Mouse (Mus musculus): ENCODE results near the gene Il1r2. TPM values are rescaled to one million over a fixed set of nuclear protein-coding genes. Genes with fewer than 3 reads are reported as not detected.

The Il1r2 gene
- total RNA-seq, 2 experiments from 2014 or later: not detected

DNA sequence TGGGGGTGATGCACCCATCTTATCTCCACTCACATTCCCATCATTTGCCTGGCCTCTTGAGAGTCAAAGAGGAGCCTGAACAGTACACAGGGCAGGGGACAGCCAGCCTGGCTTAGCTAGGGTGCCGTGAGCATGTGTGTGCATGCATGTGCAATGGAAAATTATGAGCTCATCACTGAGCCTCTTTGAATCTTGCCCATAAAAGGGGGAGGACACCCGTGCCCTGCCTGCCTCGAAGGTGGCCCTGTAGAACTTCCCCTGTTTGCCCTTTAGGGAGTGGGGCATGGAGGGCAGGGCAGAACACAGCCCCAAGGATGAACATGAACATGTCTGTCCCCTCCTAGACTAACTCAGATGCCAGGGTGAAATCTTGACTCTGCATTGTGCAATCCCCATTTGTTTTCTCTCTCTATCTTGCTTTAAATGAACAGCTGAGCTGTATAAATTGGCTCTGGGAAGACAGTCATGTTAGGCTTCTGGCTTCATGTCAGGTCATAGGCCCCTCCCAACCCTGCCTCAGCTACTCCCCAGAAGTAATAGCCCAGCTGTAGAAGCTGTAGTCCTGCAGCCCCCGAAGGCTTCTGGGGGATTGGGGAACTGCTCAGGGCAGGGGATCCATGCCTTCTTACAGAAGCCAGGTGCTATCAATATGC lies 14.6 kb upstream of the Il1r2 start:
- peak; percentile 38 for DNase-seq
- intact Hi-C loops (cut with DNase I): no loop called here

DNA sequence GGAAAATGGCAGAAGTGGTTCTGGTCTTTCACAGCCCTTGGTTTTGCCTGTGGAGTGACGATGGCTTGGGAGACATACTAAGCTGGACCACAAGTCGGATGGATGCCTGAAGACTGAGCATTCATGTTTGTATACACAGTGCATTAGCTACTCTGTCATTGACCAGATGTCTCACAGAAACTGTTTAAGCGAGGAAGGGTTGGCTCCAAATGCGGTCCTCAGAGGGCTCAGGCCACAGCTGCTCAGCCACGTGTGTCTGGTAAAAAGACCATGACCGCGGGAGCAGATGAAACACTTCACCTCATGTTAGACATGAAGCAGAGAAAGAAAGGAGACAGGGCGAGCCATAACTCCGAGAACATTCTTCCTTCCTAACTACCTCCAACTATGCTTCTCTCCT lies 12.5 kb upstream of the Il1r2 start:
- DNase-seq: peak; percentile 48 to 50
- intact Hi-C loops (cut with DNase I): no loop called here

DNA sequence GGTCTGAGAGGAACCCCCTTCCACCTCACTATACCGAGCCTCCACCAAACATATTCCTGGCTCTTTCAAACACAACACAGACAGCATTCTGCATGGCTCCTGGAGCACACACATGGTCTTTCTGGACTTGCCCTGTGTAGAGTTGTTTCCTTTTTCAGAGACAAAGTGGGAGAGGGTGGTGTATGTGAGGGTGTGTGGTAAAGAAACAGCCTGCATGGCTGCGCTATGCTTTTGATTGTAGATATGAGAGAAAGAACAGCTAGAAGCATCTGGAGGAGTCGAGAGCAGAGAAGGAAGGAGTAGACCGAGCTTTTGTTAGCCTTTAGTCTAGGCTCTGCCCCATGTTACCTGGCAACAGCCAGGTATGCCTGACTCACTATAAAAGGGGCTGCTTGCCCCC lies 10.5 kb upstream of the Il1r2 start:
- intact Hi-C loops (cut with DNase I): no loop called here
- no peak for DNase-seq

DNA sequence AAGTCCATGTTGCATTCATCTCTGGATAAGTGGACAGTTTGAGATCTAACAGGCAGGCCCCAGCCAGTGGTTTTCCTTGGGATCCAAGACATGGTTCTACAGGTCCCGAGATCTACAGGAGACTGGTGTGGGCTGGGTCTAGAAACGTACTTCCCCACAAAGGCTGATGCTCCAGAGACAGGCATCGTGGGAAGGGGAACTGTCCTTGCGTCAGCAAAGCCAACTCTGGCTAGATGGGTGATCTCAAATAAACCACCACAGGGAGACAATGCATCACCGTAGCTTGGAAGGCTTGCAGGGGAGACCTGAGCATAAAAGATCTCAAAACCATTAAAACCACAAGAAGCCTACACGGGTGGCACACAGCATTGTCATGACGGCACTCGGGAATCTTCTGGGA lies 9.4 kb upstream of the Il1r2 start:
- DNase-seq: no peak
- intact Hi-C loops (cut with DNase I): no loop called here

DNA sequence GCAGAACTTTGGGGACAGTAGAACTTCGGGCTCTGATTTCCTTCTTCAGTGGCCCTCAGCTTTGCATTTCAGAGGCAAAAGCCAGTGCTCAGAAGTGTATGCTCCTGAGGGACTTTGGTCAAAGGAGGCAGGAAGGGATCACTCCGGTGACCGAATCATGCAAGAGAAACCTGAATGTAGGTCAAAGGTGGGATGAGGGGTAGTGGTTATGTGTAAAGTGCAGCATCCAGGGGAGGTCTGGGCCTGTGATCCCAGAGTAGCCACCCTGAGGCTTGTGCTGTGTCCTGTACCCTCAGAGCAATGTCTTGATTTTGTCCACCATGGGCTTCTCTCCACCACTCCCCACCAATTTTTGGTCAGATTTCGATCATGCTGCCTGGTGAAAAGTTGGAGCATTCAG lies 1.3 kb upstream of the Il1r2 start:
- intact Hi-C loops (cut with DNase I): no loop called here

DNA sequence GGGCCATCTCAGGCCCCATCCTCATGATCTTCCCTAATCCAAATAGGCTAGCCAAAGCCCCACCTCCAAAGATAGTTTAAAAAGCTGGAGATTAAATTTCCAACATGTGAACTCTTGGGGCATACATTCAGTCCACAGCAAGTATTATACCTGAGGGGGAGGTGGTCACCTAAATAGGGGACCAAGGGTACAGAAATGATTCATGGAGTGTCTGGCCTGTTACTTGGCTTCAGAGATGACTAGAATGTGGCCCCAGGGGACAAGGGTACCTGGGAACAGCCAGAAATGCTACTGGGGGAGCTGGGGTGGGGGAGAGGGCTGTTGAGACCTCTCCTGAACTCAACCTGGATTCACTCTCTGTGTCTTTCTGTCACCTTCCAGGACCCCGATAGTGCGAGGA lies 3.4 kb downstream of the Il1r2 start:
- intact Hi-C loops (cut with DNase I): no loop called here
- DNase-seq: no peak

More for the DNA sequence above, 1.3 kb upstream of the Il1r2 start:
- no peak for DNase-seq

DNA sequence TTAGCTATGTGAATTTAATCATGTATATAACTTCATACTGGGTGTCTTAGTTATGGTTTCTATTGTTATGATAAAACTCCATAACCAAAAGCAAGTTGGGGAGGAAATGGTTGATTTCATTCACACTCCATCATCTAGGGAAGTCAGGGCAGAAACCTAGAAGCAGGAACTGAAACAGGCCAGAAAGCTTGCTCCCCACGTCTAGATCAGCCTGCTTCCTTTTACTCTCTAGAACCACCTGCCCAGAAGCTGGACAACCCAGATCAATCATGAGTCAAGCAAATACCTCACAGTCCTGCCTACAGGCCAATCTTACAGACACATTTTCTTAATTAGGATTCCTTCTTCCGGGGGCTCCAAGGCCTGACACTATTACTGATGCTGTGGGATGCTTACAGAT lies 7.2 kb downstream of the Il1r2 start:
- DNase-seq: no peak
- intact Hi-C loops (cut with DNase I): no loop called here

DNA sequence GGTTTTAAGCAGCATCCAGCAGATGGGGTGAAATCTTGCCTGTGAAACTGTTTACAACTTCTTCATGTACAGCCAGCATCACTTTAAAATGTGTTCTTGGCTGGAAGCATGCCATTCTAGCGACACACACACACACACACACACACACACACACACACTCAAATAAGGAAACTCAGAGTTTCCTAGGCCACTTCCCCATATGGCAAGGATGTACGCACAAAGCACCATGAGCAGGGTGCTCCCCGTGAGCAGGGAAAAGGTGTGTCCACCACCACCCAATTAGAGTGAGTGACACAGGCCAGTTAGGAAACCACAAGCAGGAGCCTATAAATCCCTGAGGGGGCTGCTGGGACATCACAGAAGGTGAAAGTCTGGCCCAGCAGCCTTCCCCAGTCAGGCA lies 10.5 kb downstream of the Il1r2 start:
- DNase-seq: no peak
- intact Hi-C loops (cut with DNase I): no loop called here

DNA sequence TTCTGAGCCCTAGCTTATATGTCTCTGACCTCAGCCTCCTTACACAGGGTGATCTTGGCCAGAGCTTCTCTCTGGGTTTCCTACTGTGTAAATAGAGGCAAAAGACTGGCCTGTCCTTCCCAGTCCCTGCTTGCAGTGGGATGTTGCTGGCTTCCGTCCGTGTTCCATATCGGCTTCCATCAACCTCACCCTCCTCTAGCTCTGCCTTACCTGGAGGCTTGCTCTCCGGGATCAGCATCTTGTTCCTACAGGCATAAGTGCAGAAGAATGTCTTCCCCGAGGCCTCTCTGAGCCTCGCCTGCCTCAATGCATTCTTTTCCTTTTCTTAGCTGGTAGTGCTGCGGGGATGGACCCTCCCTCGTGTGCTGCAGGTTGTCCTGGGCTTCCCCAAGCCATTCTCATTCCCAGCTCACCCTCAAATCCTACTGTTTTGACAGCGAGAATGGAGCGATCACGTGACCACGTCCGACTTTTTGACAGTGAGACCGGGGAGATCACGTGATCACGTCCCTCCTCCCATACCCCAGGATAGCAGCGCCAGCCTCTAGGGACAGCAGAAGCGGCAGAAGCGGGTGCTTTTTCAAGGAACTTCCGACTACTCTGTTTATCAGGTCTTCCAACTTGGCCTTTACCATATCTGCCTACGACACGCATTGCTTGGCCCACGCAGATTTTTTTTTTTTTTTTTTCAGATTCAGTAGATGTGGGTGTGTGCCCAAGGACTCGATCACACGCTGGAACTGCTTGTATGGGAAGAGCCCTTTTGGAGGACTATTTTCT lies 11.7 kb downstream of the Il1r2 start:
- peak; percentile 56 to 72 for DNase-seq
- intact Hi-C loops (cut with DNase I): no loop called here

DNA sequence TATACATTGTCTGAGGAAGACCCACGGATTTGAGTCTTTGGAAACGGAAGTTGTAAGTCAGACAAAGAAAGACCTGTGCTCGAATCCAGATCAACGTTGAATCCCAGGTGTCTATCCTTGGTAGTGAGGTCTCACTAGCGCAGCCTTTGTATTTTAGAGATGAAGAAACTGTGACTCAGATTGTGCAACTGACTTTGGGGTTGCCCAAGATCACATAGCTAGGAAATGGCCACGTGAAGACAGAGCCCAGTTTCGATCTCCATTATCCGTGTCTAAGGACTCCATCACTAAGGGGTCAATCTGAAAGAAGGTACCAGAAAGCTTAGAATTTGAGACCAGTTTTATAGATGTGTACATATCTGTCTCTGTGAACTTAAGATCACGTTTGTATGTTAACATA lies 17.3 kb downstream of the Il1r2 start:
- intact Hi-C loops (cut with DNase I): no loop called here
- DNase-seq: no peak

DNA sequence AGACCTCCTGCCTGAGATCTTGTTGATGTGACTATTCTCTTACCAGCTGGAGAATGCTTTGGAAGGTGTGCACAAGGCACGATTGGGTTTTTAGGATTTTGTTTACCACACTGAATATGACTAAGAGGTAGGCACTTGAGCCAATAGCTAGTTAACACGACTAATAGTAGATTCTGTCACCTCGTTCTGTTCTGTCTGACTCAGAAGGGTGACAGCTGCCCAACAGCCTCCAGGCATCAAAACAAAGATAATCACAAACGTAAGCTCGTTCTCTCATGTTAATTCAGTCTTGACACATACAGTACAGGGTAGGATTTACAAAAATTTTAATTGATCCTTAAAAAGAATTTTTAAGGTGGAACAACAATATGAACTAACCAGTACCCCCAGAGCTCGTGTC lies 18.7 kb downstream of the Il1r2 start:
- intact Hi-C loops (cut with DNase I): no loop called here
- no peak for DNase-seq

DNA sequence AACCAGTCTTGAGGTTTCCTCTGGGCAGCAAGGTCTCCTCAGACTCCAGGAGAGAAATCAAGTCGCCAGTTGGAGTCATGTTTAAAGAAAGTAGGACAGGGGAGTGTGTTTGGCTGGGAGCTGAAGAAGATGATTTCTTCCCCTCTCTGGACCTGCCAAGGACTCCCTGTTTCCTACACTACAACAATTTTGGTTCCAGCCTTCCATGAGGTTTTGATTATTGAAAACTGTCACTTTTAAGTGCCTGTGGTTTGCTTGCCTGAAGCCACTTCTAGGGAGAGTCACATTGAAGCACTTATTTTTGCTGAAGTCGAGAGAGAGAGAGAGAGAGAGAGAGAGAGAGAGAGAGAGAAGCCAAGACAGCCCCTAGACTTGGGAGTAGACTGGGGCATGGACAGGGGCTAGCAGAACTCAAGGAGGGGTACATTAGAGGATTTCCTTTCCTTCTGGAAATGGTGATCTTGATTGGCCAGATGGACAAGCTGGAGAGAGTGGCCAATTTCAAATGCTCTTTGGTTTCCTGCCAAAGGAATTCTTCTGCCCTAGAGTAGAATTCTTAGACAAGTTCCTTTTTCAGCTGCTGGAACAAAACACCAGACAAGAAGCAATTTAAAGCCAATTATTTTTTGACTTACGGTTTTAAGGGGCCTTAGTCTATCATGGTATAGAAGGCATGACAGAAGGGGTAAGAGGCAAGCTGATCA lies 20.9 kb downstream of the Il1r2 start:
- peak in 1 of 2 experiments; percentile 10 for DNase-seq

DNA sequence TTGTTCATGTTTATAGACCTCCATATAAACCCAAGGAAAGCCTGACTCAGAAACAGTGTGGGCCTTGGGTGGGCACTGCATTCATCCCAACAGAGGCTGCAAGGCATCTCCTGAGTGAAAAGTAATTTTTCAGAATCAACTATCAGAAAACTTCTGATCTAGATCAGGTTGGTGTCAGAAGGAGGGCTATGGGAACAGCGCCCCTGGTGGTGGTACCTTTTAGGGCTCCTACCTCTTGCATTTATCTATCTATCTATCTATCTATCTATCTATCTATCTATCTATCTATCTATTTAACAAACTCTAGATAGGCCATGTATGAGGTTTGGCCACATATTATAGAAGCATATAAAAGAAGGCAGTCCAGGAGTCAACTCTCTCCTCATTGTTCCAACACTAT lies 21.7 kb downstream of the Il1r2 start:
- no peak for DNase-seq

More for the DNA sequence above, 20.9 kb downstream of the Il1r2 start:
- intact Hi-C loops (cut with DNase I): no loop called here

DNA sequence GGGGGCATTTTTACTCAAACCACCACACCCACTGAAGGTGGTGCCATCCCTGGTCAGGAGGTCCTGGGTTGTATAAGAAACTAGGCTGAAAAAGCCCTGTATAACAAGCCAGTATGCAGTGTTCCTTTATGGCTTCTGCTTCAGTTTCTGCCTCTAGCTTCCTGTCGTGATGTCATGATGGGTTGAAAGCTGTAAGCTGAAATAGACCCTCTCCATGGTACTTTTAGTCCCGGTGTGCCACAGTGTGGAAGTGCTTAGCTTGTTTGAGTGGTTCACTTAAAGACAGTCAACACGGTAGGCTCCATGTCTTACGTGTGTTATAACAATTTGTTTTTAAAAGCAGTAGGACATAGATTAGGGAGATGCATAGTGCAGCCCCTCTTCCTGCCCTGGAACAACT lies 32.4 kb downstream of the Il1r2 start:
- DNase-seq: no peak
- intact Hi-C loops (cut with DNase I): no loop called here

More for the DNA sequence above, 21.7 kb downstream of the Il1r2 start:
- intact Hi-C loops (cut with DNase I): no loop called here

DNA sequence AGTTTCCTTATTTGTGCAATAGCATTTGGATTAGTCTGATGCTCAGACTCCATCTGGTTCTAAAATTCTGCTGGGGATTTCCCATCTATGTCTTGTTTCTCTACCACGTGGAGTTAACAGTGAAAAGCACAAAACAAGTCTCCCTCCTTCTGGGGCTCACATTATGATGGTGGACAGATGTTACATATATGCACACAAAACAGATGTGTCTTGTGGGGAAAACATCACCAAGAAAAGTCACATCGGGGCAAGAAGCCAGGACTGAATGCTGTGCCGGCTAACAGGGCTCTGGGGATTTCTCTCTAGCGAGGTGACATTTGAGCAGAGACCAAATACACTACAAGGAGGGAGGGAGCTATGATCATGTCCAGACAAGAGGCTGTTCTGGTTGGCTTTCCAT lies 32.8 kb downstream of the Il1r2 start:
- DNase-seq: peak; percentile 55 to 58
- intact Hi-C loops (cut with DNase I): no loop called here

DNA sequence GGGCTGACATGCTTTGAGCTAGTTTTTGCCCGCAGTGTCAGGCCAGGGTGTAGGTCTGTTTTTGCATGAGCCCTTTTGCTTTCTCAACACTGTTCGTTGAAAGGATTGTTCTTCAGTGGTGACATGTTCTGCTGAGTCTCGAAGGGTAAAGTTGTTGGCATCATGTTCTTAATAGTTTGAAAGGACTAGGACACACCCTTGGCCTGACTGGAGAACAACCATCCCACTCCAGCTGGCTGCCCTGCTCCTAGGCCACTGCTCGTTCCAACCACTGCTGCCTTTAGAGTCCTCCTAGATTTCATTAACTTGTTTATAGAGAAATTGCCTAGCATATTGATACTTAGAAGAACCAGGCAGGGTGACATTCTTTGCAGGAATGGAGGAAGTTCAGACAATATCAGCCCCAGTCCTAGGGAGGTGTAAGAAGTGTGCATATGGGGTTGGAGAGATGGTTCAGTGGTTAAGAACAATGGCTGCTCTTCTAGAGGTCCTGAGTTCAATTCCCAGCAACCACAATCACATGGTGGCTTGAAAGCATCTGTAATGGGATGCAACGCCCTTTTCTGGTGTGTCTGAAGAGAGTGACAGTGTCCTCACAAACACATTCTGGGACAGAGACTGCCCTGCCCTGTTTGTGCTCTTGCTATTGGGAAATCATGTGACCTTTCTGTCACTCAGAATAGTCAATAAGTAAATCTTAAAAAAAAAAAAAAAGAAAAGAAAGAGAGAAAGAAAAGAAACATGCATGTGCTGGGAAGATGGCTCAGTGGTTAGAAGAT lies 34.3 kb downstream of the Il1r2 start:
- peak in 1 of 2 experiments; percentile 21 for DNase-seq
- intact Hi-C loops (cut with DNase I): no loop called here

DNA sequence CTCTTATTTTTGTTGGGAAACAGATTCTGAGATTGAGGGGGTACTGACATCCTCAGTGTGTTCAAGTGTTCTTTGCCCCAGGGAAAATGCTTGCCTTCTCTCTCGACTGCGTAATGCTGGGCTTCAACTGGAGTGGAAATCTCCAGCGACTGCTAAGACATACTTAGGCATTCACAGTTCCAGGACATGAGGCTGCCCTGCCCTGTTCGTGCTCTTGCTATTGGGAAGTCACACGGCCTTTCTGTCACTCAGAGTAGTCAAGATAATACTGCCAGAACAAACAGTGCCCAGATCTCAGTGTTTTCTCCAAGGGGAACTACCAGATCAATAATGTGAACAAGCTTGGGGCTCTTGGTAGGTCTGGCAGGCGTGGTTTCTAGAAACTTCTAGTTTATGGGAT lies 35.9 kb downstream of the Il1r2 start:
- peak in 1 of 2 experiments; percentile 23 for DNase-seq
- intact Hi-C loops (cut with DNase I): loop anchor here (10.0 kb wide), 1 partner anchor 545 kb away; no protein-coding TSS in a partner anchor

DNA sequence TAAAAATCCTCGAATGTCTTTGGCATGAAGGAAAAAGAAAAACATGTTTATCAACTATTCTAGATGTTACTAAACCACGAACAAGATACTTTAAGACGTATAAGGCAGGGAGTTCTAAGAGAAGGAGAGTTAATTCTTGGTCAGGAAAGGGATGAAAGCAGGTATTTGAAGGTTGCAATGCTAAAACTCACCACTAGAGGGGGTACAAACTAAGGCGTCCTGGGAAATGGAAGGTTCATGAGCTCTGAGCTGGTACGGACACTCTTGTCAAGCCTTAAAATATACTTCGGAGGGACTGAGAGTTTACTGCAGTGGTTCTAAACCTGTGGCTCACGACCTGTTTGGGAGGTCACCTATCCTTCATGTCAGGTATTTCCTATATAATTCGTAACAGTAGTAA lies 41.4 kb downstream of the Il1r2 start:
- peak; percentile 49 to 81 for DNase-seq
- intact Hi-C loops (cut with DNase I): loop anchor here (1.0 to 10.0 kb wide), 6 partner anchors 57 to 540 kb away; no protein-coding TSS in a partner anchor

DNA sequence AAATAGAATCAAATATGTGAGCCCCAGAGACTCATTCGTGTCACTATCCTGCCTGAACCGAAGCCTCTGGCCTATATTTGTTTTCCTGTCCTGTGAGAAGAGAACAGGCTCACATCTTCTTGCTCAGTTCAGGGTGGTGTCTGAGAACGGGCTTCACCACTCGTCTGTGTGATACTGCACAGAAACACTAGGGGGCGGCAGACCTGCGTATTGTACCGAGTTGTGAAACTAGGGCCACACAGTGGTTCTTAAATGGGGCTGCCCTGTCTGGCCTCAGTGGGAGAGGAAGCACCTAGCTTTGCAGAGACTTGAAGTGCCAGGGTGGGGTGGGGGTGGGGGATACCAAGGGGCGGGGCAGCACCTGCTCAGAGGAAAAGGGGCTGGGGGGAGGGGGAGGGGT lies 42.5 kb downstream of the Il1r2 start:
- intact Hi-C loops (cut with DNase I): loop anchor here (2.0 to 10.0 kb wide), 5 partner anchors 56 to 538 kb away; no protein-coding TSS in a partner anchor
- peak; percentile 90 to 95 for DNase-seq

DNA sequence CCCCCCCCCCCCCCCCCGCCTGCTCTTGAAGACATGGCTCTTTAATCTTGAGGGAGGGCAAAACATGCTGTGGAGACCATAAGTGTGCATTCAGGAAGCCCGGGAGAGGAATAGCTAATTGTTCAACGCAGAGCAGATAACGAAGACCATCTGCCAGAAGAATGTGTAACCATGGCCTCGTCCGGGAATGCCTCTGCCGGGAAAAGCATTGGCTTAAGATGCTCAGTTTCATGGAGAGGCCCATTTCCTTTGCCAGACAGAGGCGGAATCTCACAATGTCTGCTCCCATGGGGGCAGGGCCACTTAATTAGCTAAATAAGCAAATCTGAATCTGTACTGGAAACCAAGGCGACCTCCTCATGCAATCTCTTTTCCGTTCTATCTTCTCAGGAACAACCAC lies 43.7 kb downstream of the Il1r2 start:
- peak; percentile 48 to 50 for DNase-seq
- intact Hi-C loops (cut with DNase I): loop anchor here (2.0 to 10.0 kb wide), 5 partner anchors 55 to 537 kb away; no protein-coding TSS in a partner anchor

DNA sequence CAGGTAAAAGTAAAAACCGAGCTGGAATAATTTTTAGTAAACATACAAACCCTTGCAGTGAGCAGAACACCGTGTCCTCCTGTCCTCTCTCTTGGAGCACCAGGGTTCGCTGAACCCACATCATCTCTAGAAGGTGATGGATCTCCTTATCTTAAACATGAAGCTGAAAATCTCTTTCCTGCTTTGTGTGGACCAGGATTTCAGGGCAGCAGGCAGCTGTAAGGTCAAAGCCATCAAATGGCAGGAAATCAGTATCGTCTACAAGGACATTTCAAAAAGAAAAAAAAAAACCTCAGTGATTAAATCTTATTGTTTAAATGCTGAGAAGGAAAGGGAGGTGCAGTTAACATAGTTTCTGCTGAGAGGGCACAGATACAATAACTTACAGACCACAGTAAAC lies 50.4 kb downstream of the Il1r2 start:
- no peak for DNase-seq
- intact Hi-C loops (cut with DNase I): no loop called here

All from heart, postnatal 10 days (tissue).